Mouse (Mus musculus) kidney, postnatal 0 days (tissue): ENCODE measurements around the gene Pilrb1. TPM values are rescaled to one million over a fixed set of nuclear protein-coding genes. Genes with fewer than 3 reads are reported as not detected.

ENCODE experiments used
- ATAC-seq: fragments of 200-750 bp; cut with Nextera tagmentation; replicated peaks from 2 replicates; pipeline ENCODE4 v1.8.0; 2017; ENCODE audit warnings: low read depth, moderate number of reproducible peaks, moderate TSS enrichment, moderate library complexity; ENCODE audit not compliant: low FRiP score
- DNase-seq: peaks from one replicate; pipeline ENCODE4 v3.0.0-alpha.2; 2016; ENCODE audit warnings: low spot score
- H3K27ac ChIP-seq: fragments of 300-500 bp; sonication (generic); 2 replicates; pipeline ENCODE4 v1.5.1; 2014; ENCODE audit warnings: mild to moderate bottlenecking
- H3K27me3 ChIP-seq: fragments of 300-500 bp; sonication (generic); 2 replicates; pipeline ENCODE4 v1.6.1; 2014; ENCODE audit warnings: low read length, mixed read lengths; ENCODE audit not compliant: insufficient read depth
- H3K36me3 ChIP-seq: fragments of 300-500 bp; sonication (generic); 2 replicates; pipeline ENCODE4 v1.6.1; 2014; ENCODE audit warnings: low read length, mixed read lengths; ENCODE audit not compliant: insufficient read depth
- H3K4me1 ChIP-seq: fragments of 300-500 bp; sonication (generic); replicated peaks from 2 replicates; pipeline ENCODE4 v1.6.1; 2014; ENCODE audit warnings: antibody characterized with exemption, low read length, mixed read lengths; ENCODE audit not compliant: insufficient read depth
- H3K4me2 ChIP-seq: fragments of 300-500 bp; sonication (generic); 2 replicates; pipeline ENCODE4 v1.6.1; 2014; ENCODE audit warnings: mild to moderate bottlenecking, low read length, moderate library complexity, mixed read lengths
- H3K4me3 ChIP-seq: fragments of 300-500 bp; sonication (generic); replicated peaks from 2 replicates; pipeline ENCODE4 v1.5.1; 2014; ENCODE audit warnings: low read depth, low read length
- H3K9ac ChIP-seq: fragments of 300-500 bp; sonication (generic); 2 replicates; pipeline ENCODE4 v1.6.1; 2014; ENCODE audit warnings: low read depth, low read length
- H3K9me3 ChIP-seq: fragments of 300-500 bp; sonication (generic); replicated peaks from 2 replicates; pipeline ENCODE4 v1.6.1; 2016; ENCODE audit warnings: low read length, inconsistent platforms, mixed read lengths
- CTCF ChIP-seq: IDR thresholded peaks from 2 replicates; pipeline ENCODE4 v1.5.1; 2016; ENCODE audit warnings: antibody characterized with exemption, low read depth, mild to moderate bottlenecking, moderate library complexity
- WGBS: fragments of 180-500 bp; shearing (Covaris S2); extraction: QIAGEN DNeasy Blood & Tissue Kit; methylation state at CpG from one replicate; pipeline ENCODE4 v1.1.7; 2014; 5-methylcytosine and 5-hydroxymethylcytosine counted together
- polyA plus RNA-seq: library from polyadenylated mRNA; unstranded; fragments of >200 nt; fragmentation: Nextera tagmentation; extraction: Ambion mirVana; gene quantifications from 2 replicates; pipeline ENCODE4 v1.2.1, GENCODE M21; 2015

Pilrb1 gene
- polyA plus RNA-seq, 1 experiment from 2014 or later: 0.39 TPM

DNA sequence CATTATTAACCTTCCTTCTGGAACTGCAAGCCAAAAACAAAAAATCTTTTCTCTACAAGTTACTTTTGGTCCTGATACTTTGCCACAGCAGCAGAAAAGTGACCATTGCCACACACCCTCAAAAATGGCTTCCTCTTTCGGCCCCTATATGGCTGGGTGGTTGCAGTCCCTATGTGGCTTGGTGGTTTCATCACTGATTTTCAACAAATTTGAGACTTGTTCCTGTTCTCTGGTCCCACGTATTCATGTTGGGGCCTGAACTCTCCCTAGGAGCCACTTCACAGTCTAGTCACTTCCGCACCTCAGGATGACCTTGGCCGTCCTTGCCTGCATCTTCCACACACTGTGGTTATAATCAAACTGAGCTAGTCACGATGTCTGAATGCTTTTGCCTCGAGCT is 29.2 kb downstream of the Pilrb1 start:
- Histone ChIP-seq H3K4me3 (no peak overlapping the region), H3K4me2 (no peak overlapping the region), H3K27me3 (no peaks in the 10 kb centered on the region), H3K9me3 (no peaks in the 10 kb centered on the region), H3K36me3 (no peaks in the 10 kb centered on the region), H3K4me1 (no peaks in the 10 kb centered on the region), H3K9ac (no peak overlapping the region), H3K27ac (no peak overlapping the region)
- ATAC-seq (no peak), DNase-seq (no peak)
- no peak for TF ChIP-seq CTCF
- WGBS: 87% methylated on average over 6 of the region's 6 CpGs

DNA sequence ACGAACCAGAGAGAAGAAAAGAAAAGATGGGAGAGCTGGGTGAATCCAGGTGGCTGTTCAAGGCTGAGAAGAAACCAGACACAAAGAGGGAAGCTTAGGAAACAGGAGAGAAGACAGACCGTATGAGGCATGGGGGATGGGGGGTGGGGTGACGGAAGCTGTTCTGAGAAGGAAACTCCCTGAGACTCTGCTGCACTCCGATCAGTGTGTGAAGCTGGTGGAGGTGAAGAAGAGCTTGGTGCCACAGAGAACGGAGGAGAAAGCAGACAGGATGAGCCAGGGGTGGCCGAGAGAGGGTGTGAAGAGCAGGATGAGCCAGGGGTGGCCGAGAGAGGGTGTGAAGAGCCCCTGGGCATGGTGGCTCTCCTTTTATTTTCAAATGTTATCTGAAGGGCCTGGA is 31.5 kb downstream of the Pilrb1 start:
- WGBS: 63% methylated on average over 7 of the region's 7 CpGs

DNA sequence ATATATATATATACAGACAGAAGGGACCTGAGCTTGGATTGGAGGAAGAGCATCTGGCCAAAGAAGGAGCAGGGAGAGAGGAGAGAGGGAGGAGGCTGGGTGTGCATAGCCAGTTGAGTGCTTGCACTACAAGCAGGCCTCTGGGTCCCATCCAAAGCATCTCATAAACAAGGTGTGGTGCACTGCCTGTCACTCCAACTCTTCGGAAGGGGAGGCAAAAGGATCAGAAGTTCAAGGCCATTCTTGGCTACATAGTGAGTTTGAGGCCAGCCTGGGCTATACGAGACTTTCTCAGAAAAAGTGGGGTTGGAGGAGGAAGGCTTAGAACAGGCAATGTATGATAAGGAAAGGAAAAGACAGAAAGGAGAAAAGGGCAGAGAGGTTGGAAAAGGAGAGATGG is 31.9 kb downstream of the Pilrb1 start:
- Histone ChIP-seq H3K9me3 (no peaks in the 10 kb centered on the region), H3K36me3 (no peaks in the 10 kb centered on the region), H3K27me3 (no peaks in the 10 kb centered on the region), H3K9ac (no peak overlapping the region), H3K4me3 (no peak overlapping the region), H3K27ac (no peak overlapping the region), H3K4me1 (no peaks in the 10 kb centered on the region), H3K4me2 (no peak overlapping the region)
- TF ChIP-seq CTCF: no peak
- ATAC-seq (no peak), DNase-seq (no peak)
- WGBS: 85% methylated on average over 2 of the region's 2 CpGs

More for the DNA sequence above, 31.5 kb downstream of the Pilrb1 start:
- DNase-seq (no peak), ATAC-seq (no peak)
- Histone ChIP-seq H3K4me1 (no peaks in the 10 kb centered on the region), H3K9ac (no peak overlapping the region), H3K27me3 (no peaks in the 10 kb centered on the region), H3K4me2 (no peak overlapping the region), H3K27ac (no peak overlapping the region), H3K9me3 (no peaks in the 10 kb centered on the region), H3K4me3 (no peak overlapping the region), H3K36me3 (no peaks in the 10 kb centered on the region)
- TF ChIP-seq CTCF: no peak

DNA sequence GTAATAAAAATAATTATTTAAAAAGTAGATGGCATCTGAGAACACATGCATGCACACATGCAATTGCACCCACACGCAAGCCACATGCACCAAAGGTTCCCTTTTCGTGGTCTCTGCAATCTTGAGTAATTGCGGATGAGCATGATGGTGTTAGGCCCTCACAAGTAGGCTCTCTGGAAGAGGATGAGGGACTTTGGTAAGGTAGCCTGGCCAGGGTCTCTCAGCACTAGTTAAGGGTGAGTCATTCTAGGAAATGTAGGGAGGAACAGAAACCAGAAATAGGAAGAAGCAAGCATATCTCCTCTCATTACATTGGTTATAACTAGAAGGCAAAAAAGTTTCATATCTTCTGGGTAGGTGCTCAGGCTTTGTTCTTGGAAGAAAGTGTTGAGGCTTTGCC is 32.9 kb downstream of the Pilrb1 start:
- Histone ChIP-seq H3K9me3 (no peaks in the 10 kb centered on the region), H3K4me1 (no peaks in the 10 kb centered on the region), H3K4me3 (no peak overlapping the region), H3K27me3 (no peaks in the 10 kb centered on the region), H3K4me2 (no peak overlapping the region), H3K36me3 (no peaks in the 10 kb centered on the region), H3K27ac (no peak overlapping the region), H3K9ac (no peak overlapping the region)
- DNase-seq (no peak), ATAC-seq (no peak)
- TF ChIP-seq CTCF: no peak
- 94% methylated on average over 3 of the region's 3 CpGs for WGBS

DNA sequence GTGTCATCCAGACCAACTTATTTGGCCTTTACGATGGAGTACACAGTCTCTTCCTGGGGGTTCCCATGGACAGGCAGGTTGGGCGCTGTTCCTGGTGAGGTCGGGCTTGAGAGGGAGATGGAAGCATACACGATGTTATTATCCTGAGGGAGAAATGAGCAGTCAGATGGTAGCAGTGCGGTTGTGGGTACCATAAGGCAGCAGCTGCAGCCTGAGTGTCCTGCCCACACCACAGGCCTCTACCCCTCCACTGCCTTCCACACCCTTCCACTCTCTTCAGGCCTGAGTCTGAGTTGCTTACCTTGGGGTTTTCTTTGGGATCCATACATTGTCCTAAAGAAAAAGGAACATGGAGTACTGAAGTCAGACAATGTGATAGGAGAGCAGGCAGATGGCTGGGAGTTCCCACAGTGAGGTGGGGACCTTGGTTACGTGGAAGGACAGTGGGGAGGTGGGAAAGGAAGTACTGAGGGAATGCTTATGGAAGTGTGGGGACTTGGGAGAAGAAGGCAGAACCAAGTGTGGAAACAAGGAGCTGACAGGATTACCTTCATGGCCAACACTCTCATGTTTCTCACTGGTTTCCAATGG is 34.4 kb downstream of the Pilrb1 start:
- H3K27me3 ChIP-seq: no peaks in the 10 kb centered on the region
- no peak overlapping the region for H3K4me2 ChIP-seq
- WGBS: 86% methylated on average over 6 of the region's 6 CpGs
- H3K36me3 ChIP-seq: no peaks in the 10 kb centered on the region
- ATAC-seq (no peak), DNase-seq (no peak)
- no peaks in the 10 kb centered on the region for H3K9me3 ChIP-seq
- no peaks in the 10 kb centered on the region for H3K4me1 ChIP-seq
- no peak overlapping the region for H3K27ac ChIP-seq
- no peak overlapping the region for H3K4me3 ChIP-seq
- H3K9ac ChIP-seq: no peak overlapping the region
- no peak for TF ChIP-seq CTCF

DNA sequence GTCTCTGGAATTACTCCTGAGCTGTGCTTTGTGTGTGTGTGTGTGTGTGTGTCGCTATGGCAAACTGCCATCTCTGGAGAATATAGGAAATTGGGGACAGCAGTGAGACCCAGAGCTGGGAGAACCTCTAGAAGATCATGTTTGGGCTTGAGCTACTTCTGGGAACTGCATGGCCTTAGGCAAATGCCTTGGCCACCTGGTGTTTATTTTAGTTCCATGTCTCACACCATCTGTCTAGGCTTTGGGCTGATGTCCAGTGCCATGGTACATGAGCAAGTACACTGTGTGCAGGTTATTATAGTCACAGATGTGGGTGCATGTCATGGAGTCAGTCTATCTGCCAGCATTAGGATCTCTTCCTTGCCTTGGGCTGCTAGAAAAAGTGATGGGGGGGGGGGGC is 35.3 kb downstream of the Pilrb1 start:
- ATAC-seq: no peak
- no peak for TF ChIP-seq CTCF
- no peaks in the 10 kb centered on the region for H3K4me1 ChIP-seq
- H3K9me3 ChIP-seq: no peaks in the 10 kb centered on the region
- H3K4me3 ChIP-seq: no peak overlapping the region
- H3K9ac ChIP-seq: no peak overlapping the region
- DNase-seq: no peak
- no peak overlapping the region for H3K27ac ChIP-seq
- H3K27me3 ChIP-seq: no peaks in the 10 kb centered on the region
- H3K36me3 ChIP-seq: no peaks in the 10 kb centered on the region
- WGBS: 71% methylated on average over 1 of the region's 1 CpGs
- no peak overlapping the region for H3K4me2 ChIP-seq

DNA sequence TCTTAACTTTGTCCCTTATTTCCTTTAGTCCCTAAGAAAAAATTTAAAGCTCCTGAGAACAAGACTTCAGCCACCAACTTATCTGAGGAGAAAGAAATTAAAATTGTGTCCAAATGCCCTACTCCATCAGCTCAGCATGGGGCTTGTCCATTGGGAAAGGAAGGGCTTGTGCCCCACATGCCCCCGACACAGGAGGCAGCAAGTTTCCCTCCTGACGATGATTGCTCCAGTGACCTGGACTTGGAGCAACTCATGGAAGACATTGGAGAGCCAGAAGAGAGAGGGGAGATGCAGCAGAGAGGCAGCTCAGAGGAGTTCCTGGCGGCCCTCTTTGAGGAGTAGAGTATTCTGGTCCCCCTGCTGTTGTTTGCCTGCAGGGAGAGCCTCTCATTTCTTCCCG is 35.8 kb downstream of the Pilrb1 start:
- 69% methylated on average over 4 of the region's 4 CpGs for WGBS
- no peak for TF ChIP-seq CTCF

More for the DNA sequence above, 35.8 kb downstream of the Pilrb1 start:
- no peak for DNase-seq
- Histone ChIP-seq H3K4me2 (no peak overlapping the region), H3K9ac (no peak overlapping the region), H3K4me1 (no peaks in the 10 kb centered on the region), H3K36me3 (no peaks in the 10 kb centered on the region), H3K27me3 (no peaks in the 10 kb centered on the region), H3K4me3 (no peak overlapping the region), H3K9me3 (no peaks in the 10 kb centered on the region), H3K27ac (no peak overlapping the region)
- ATAC-seq: no peak
